Mouse (Mus musculus) lung, postnatal 4 days (tissue): ENCODE measurements around the gene Spata2.

Experiments used
- DNase-seq, 2 experiments: peaks; one replicate each; pipeline ENCODE4 v3.0.0; 2021

The Spata2 gene

DNA sequence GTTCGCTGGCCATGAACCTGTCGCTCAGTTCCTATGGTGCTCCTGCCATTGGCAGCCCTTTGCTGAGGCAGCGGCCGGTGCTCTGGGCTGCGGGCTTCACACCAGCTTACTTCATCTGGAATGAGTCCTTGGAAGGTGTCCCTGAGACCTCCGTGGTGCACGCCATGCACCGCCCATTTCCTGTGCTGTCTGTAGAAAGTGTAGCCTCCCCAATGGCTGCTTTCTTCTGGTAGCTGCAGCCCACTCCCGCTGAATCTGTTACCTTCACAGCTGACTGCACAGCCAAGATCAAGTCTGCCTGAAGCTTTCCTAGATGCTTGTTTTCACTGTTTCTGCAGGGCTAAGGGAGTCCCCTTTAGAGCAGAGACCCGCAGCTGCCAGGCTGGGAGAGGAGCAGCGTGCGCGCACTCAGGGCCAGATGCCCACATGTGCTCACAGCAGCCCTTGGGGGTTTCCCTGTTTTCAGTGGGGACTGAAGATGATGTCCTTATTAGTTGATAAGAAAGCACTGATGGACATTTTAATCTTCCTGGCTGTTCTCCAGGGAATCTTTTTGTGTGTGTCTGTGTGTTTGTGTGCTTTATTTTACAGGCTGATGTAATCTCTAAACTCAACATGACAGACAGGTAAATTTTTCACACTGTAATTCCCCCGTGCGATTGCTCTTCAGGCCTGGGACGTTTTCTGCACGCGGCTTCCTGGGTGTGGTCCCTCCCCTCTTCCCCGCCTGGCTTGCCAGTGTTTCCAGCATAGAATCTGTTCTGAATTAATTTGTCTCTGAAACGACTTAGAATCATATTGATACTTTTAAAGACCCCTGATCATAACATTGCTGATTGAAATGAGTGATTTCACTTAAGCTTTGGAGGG is 46.5 kb downstream of the Spata2 start:
- DNase-seq, result no peak

GRCm38 (mm10) chr2:167443411-167444193 is 49.1 kb downstream of the Spata2 start:
- DNase-seq, result no peak

DNA sequence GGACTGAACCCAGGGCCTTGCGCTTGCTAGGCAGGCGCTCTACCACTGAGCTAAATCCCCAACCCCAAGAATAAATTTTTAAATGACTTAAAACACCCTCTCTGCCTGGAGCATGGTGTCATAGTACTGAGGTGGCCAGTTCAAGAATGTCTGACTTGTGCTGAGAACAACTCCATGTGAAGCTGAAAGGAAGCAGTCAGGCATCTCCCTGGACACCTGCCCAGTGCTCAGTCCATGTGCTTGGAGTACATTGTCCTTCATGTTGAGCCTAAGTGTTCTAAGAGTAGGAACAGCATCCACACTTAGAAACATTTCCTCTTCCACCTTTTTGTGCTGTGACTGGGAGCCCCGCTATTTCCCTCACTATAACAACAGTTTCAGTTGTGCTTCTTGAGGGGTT is 53.3 kb downstream of the Spata2 start:
- DNase-seq, result peak in 1 of 2 experiments; percentile 37

GRCm38 (mm10) chr2:167436371-167436770 is 56.3 kb downstream of the Spata2 start:
- DNase-seq, result no peak

DNA sequence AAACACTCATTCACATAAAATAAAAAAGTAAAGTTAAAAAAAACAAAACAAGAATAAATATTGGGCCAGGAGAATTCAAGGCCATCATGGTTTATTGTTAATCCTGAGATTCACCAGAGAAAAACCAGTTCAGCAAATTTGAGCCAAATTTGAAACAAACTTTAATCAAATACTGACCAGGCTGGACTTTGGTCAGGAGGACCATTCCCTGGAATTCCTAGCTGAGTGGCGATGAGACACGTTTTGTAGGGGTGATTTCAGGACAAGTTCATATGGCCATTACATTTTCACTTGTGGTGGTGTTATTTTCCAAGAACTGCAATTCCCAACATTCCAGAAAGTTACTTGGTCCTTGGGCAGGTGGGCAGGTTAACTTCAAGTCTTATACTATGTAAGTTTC is 57.1 kb downstream of the Spata2 start:
- no peak for DNase-seq

DNA sequence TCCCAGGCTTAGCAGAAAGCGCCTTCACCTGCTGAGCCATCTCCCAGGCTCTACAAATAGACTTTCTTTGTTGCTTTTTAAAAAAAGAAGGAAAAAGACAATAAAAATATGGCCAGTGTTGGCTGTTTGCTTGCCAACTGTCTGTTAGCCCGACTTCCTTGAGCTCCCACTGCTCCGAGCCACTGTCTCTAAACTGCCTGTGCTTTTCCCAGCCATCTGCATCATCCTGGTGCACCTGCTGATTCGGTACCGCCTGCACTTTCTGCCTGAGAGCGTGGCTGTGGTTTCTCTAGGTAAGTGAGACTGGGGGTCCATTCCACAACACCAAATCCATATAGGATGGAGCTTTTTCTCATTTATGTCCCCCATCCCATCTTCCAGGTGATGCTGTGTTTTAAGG is 58.1 kb downstream of the Spata2 start:
- DNase-seq, result no peak

GRCm38 (mm10) chr2:167431418-167431776 is 61.3 kb downstream of the Spata2 start:
- DNase-seq, result no peak
